Mouse (Mus musculus) C2C12 (cell line): ENCODE data around the gene Ppfia1. TPM values are rescaled to one million over a fixed set of nuclear protein-coding genes. Genes with fewer than 3 reads are reported as not detected.

Experiments
- H3K27me3 ChIP-seq: one replicate; pipeline ENCODE4 v1.6.1; 2011; ENCODE audit not compliant: control insufficient read depth, insufficient read depth, insufficient read length
- H3K36me3 ChIP-seq: one replicate; pipeline ENCODE4 v1.6.1; 2011; ENCODE audit not compliant: control insufficient read depth, insufficient read depth
- H3K4me3 ChIP-seq: one replicate; pipeline ENCODE4 v1.5.1; 2011; ENCODE audit warnings: mild to moderate bottlenecking, control low read depth; ENCODE audit not compliant: poor library complexity, insufficient read depth, severe bottlenecking
- H3K79me2 ChIP-seq: one replicate; pipeline ENCODE4 v1.6.1; 2011; ENCODE audit not compliant: control insufficient read depth, insufficient read depth
- H3K79me3 ChIP-seq: one replicate; pipeline ENCODE4 v1.6.1; 2011; ENCODE audit warnings: low read depth, control low read depth
- H3ac ChIP-seq: one replicate; pipeline ENCODE3; 2011; ENCODE audit warnings: low read depth; ENCODE audit not compliant: control insufficient read depth, insufficient read length
- CEBPB ChIP-seq: IDR thresholded peaks from one replicate; pipeline ENCODE4 v1.6.1; 2011; ENCODE audit warnings: low read depth, mild to moderate bottlenecking, control low read depth, moderate library complexity
- CTCF ChIP-seq: IDR thresholded peaks from one replicate; pipeline ENCODE4 v1.5.1; 2011; ENCODE audit not compliant: control insufficient read depth, insufficient read depth, insufficient read length
- FOSL1 ChIP-seq: IDR thresholded peaks from one replicate; pipeline ENCODE4 v1.8.0; 2011; ENCODE audit warnings: mild to moderate bottlenecking, low read length; ENCODE audit not compliant: poor library complexity, insufficient read depth, severe bottlenecking
- MAX ChIP-seq: IDR thresholded peaks from one replicate; pipeline ENCODE4 v1.6.1; 2011; ENCODE audit warnings: mild to moderate bottlenecking, control low read depth
- MYOD1 ChIP-seq: IDR thresholded peaks from one replicate; pipeline ENCODE4 v1.6.1; 2011; ENCODE audit warnings: low read depth; ENCODE audit not compliant: control insufficient read depth, insufficient read length
- MYOG ChIP-seq: IDR thresholded peaks from one replicate; pipeline ENCODE4 v1.6.1; 2011; ENCODE audit not compliant: control insufficient read depth, insufficient read length; ENCODE audit errors: extremely low read depth
- USF1 ChIP-seq: IDR thresholded peaks from one replicate; pipeline ENCODE4 v1.6.1; 2011; ENCODE audit warnings: low read depth, mild to moderate bottlenecking, control low read depth, moderate library complexity
- polyA plus RNA-seq: library from polyadenylated mRNA; unstranded; fragments of >200 nt; fragmentation: generic; extraction: Trizol; gene quantifications from one replicate; pipeline ENCODE4 v1.2.1, GENCODE M21; 2012; ENCODE audit warnings: missing spikeins

The Ppfia1 gene
- polyA plus RNA-seq, 1 experiment, result 25.6 TPM

DNA sequence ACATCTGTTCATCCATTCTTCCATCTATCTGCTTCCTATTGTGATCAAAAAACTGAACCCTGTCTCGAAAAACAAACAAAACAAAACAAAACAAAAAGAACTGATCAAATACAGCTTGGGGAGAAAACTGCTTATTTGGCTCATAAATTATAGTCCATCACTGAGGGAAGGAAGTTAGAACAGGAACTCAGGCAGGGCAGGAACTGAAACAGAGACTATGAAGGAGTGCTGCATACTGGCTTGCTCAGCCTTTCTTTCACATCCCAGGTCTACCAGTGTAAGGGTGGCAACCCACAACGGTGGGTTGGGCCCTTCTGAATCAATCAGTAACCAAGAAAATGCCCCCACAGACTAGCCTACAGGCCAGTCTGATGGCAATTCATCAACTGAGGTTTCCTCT is 82.4 kb downstream of the Ppfia1 start:
- Histone ChIP-seq H3ac (no peak overlapping the region), H3K36me3 (peaks cover 13% of the 10 kb centered on the region), H3K79me3 (peaks cover 35% of the 10 kb centered on the region), H3K4me3 (no peak overlapping the region), H3K27me3 (no peaks in the 10 kb centered on the region), H3K79me2 (peaks cover 44% of the 10 kb centered on the region)
- TF ChIP-seq CEBPB (no peak), USF1 (no peak), MYOG (no peak), MYOD1 (no peak), CTCF (no peak), MAX (no peak)

DNA sequence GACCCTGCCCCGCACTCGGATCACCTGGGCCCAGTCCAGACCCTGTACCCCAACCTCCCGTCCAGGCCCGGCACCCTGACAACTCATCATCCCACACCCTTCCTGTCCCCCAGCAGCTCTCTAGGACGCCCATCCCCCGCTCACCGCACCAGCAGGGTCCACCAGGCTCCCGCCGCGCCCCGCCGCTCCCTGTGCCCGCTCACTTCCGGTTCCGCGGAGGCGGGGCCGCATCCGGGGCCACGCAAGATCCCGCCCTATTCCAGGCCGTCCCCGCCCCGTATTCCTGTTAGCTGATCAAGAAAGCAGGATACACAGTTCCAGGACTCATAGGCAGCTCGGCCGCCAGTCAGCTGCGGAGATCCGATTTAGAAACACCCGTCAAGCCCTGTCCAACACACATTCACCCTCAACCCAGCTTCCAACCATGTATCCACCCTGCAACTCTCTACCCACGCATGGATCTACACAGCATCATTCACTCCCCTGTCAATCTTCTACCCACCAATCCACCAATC is 82.9 kb downstream of the Ppfia1 start, which contains the start of gene Cttn:
TSS of gene Cttn (minus strand) at position 465 of the 515 bp plus-strand sequence.
- Histone ChIP-seq H3K27me3 (no peaks in the 10 kb centered on the region), H3K36me3 (peaks cover 16% of the 10 kb centered on the region), H3ac (peak within 1 kb of the TSS; percentile 70), H3K79me3 (peaks cover 39% of the 10 kb centered on the region), H3K79me2 (peaks cover 49% of the 10 kb centered on the region), H3K4me3 (peak within 1 kb of the TSS; percentile 97)
- TF ChIP-seq MAX (peak; percentile 31), MYOD1 (no peak)

DNA sequence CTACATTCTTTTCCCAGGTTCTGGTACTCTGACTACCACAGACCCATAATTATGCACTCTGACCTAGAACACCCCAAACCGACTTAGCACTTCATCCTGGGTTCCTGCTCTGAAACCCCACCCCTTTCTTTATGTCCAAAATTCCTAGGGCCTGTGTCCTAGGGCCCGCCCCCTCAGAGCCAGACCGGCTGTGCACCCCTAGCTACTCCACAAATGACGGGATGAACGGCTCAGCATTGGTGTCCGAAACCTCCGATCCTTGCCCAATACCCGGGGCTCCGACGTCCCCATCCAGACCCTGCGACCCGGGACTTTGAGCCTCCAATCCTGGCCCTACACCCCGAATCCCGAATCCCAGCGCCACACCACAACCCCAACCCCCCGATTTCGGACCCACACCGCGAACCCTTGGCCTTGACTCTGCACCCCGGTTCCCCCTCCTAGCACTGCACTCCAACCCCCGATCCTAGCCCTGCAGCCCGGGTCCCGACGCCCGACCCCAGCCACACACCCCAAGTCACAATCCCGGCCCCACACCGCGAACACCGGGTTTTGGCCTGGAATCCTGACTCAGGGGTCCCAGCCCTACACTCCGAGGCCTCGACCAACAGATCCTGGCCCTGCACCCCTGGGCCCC is 83.5 kb downstream of the Ppfia1 start:
- no peak for TF ChIP-seq MAX
- no peak for TF ChIP-seq CTCF
- no peak for TF ChIP-seq CEBPB
- no peak for TF ChIP-seq MYOD1
- TF ChIP-seq FOSL1, result no peak
- no peak for TF ChIP-seq MYOG
- TF ChIP-seq USF1, result no peak
- Histone ChIP-seq H3K4me3 (peak overlapping the region; percentile 97), H3K79me3 (peaks cover 41% of the 10 kb centered on the region), H3K36me3 (peaks cover 22% of the 10 kb centered on the region), H3K27me3 (no peaks in the 10 kb centered on the region), H3K79me2 (peaks cover 55% of the 10 kb centered on the region), H3ac (peak overlapping the region; percentile 70)

DNA sequence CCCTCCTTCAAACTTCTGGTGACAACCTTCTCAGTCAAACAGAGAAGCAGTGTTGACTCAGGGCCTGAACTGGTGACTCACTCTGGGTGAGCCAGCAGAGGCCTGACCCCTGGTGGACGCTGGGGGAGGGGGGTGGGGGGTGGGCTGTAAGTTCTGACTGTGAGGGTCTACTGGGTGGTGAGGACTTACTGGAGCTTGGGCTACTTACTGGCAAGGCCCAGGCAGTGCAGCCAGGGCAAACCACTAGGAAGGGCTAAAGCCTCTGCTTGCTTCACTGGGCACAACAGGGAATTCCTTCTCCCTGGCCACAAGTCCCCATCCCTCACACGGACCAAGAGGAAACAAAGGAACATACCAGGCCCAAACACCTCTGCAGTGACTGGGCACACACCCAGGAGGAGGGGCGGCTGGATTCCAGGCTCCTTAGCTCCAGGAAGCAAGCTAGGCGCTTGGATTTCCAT is 84.3 kb downstream of the Ppfia1 start:
- Histone ChIP-seq H3K79me3 (peaks cover 41% of the 10 kb centered on the region), H3K36me3 (peaks cover 29% of the 10 kb centered on the region), H3K79me2 (peaks cover 63% of the 10 kb centered on the region), H3K4me3 (peak overlapping the region; percentile 97), H3ac (peak overlapping the region; percentile 70), H3K27me3 (no peaks in the 10 kb centered on the region)
- TF ChIP-seq FOSL1 (no peak), MYOG (no peak), CEBPB (no peak), MAX (no peak), CTCF (no peak), USF1 (no peak), MYOD1 (no peak)

DNA sequence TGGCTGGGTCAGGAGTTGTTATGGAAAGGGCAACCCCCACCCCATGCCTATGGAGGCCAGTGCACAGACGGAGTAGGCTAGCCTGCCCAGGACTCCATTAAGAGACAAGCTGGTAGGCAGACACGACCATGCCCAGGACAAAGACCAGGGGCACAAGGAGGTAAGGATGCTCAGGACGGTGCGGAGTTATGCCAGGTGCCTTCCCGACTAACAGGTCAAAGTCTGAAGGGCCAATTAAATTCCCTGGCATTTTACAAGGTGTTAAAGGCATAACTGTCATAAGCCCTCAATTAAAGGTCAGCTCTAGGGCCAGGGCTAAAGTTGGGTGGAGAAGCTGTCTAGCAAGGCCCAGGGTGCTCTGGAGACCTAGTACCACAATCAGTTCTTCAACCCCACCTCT is 84.8 kb downstream of the Ppfia1 start:
- no peak overlapping the region for H3K4me3 ChIP-seq
- H3K79me3 ChIP-seq, result peaks cover 43% of the 10 kb centered on the region
- TF ChIP-seq CEBPB (no peak), FOSL1 (no peak), USF1 (no peak), CTCF (no peak), MYOD1 (no peak), MAX (no peak), MYOG (no peak)

DNA sequence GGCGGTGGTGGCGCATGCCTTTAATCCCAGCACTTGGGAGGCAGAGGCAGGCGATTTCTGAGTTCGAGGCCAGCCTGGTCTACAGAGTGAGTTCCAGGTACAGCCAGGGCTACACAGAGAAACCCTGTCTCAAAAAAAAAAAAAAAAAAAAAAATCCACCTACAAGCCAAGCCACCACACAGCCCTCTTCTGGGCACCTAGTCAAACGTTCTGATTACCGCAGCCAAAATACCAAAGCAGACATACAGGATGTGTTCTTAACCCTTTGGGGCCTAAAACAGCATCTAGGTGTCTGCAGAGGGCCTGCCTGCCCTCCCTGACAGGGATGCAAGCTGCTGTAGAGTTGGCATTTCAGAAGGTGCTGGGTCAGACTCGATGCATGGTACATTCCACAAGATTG is 91.0 kb downstream of the Ppfia1 start:
- Histone ChIP-seq H3K4me3 (no peak overlapping the region), H3K79me2 (peaks cover 81% of the 10 kb centered on the region), H3K36me3 (peaks cover 87% of the 10 kb centered on the region), H3K27me3 (no peaks in the 10 kb centered on the region), H3K79me3 (peaks cover 29% of the 10 kb centered on the region), H3ac (no peak overlapping the region)
- no peak for TF ChIP-seq MYOD1
- no peak for TF ChIP-seq MAX
- no peak for TF ChIP-seq CEBPB
- no peak for TF ChIP-seq CTCF
- no peak for TF ChIP-seq USF1
- TF ChIP-seq MYOG, result no peak
- no peak for TF ChIP-seq FOSL1

More for the DNA sequence above, 84.8 kb downstream of the Ppfia1 start:
- no peaks in the 10 kb centered on the region for H3K27me3 ChIP-seq
- H3ac ChIP-seq, result peak overlapping the region; percentile 53
- peaks cover 64% of the 10 kb centered on the region for H3K79me2 ChIP-seq
- H3K36me3 ChIP-seq, result peaks cover 33% of the 10 kb centered on the region
